In genomic region chr3:138095301-138095700, GRCm38 (mm10) we compare ENCODE assay signal across 11 mouse cellular contexts. TPM values are rescaled to one million over a fixed set of nuclear protein-coding genes. Genes with fewer than 3 reads are reported as not detected.
A peak's percentile ranks its signal among the peaks of the same experiment; 100 is the strongest.
DNase-seq lines count a peak whose midpoint lies in the region; ATAC-seq and TF ChIP-seq lines count a peak whose summit lies in the region.
"Had no signal": no experiment of that assay in that cellular context is flagged by ENCODE, and none has a peak within 500 bp of the region (broad histone marks: within the 10 kb centered on the region; RNA-seq: fewer than 3 reads in every experiment).

No protein-coding gene starts in this region.

- no peaks in the 10 kb centered on the region for H3K27me3 ChIP-seq in lung, embryonic 14.5 days (ENCODE audit: insufficient read depth, low read length)
- H3K27me3 ChIP-seq: limb, embryonic 15.5 days had no signal

- no peak overlapping the region for H3K4me3 ChIP-seq in lung, embryonic 14.5 days (ENCODE audit: low read depth, low read length)
- H3K4me3 ChIP-seq: limb, embryonic 15.5 days had no signal

- no peak for ATAC-seq in lung, embryonic 14.5 days (ENCODE audit: insufficient read depth)
- ATAC-seq in erythroblast, adult 5-6 weeks (replicated peaks; ENCODE audit: low FRiP score, poor library complexity, severe bottlenecking), result no peak

- no peak overlapping the region for H3K9ac ChIP-seq in lung, embryonic 14.5 days
- H3K9ac ChIP-seq: limb, embryonic 15.5 days had no signal

- H3K27ac ChIP-seq in lung, embryonic 14.5 days (ENCODE audit: low read depth), result no peak overlapping the region
- H3K27ac ChIP-seq: limb, embryonic 15.5 days had no signal

- peak; percentile 31 to 42 for DNase-seq in cerebellum, postnatal 10 days
- DNase-seq in cerebellum, adult 9-10 months, result no peak
- peak; percentile 43 for DNase-seq in lung, embryonic 14.5 days
- no peak for DNase-seq in lung, postnatal 25 days (ENCODE audit: low spot score)
- DNase-seq in layer of hippocampus, adult 11-12 months (ENCODE audit: low spot score), result peak; percentile 72
- peak; percentile 34 for DNase-seq in right cerebral cortex, postnatal 14 days
- DNase-seq in retina, postnatal 1 day, result no peak
- DNase-seq: cerebellum, adult 11 months had no signal

- H3K4me2 ChIP-seq in lung, embryonic 14.5 days, result no peak overlapping the region
- H3K4me2 ChIP-seq: limb, embryonic 15.5 days; midbrain, embryonic 11.5 days had no signal

- TF ChIP-seq CTCF in lung, embryonic 14.5 days (IDR thresholded peaks at IDR 0.05; ENCODE audit: low read depth), result no peak

- no peaks in the 10 kb centered on the region for H3K36me3 ChIP-seq in lung, embryonic 14.5 days (ENCODE audit: insufficient read depth)
- H3K36me3 ChIP-seq: limb, embryonic 15.5 days had no signal

- WGBS in lung, embryonic 14.5 days, result 61% methylated on average over 3 of the region's 3 CpGs

- H3K4me1 ChIP-seq in lung, embryonic 14.5 days (ENCODE audit: insufficient read depth), result peaks cover 14% of the 10 kb centered on the region
- H3K4me1 ChIP-seq: limb, embryonic 15.5 days had no signal

- no peaks in the 10 kb centered on the region for H3K9me3 ChIP-seq in lung, embryonic 14.5 days (ENCODE audit: low read depth, low read length)
- H3K9me3 ChIP-seq: limb, embryonic 15.5 days had no signal

RNA-seq across cellular contexts. Expression of gene Gm5105, which starts 28.1 kb away (rescaled TPM):
- polyA plus RNA-seq in lung, embryonic 14.5 days (2014; fragmentation: Nextera tagmentation; extraction: Ambion mirVana), result 0.19 TPM in 1 of 2 replicates, not detected in the other
- total RNA-seq in erythroblast, adult 5-6 weeks (2015; ENCODE audit: low replicate concordance), result not detected in 2 replicates
- total RNA-seq in erythroblast, adult 5-6 weeks (2017; ENCODE audit: low replicate concordance), result not detected in 2 replicates
- polyA plus RNA-seq: midbrain, embryonic 11.5 days had no signal

RNA-seq across cellular contexts. Expression of gene 1110002E22Rik, which starts 30.4 kb away (rescaled TPM):
- 0.21 and 0.31 TPM in 2 replicates for polyA plus RNA-seq in lung, embryonic 14.5 days (2014; fragmentation: Nextera tagmentation; extraction: Ambion mirVana)
- total RNA-seq in erythroblast, adult 5-6 weeks (2015; ENCODE audit: low replicate concordance), result not detected in 2 replicates
- total RNA-seq in erythroblast, adult 5-6 weeks (2017; ENCODE audit: low replicate concordance), result not detected in 2 replicates

RNA-seq across cellular contexts. Expression of gene Trmt10a, which starts 47.9 kb away (rescaled TPM):
- 13.8 and 14.2 TPM in 2 replicates for polyA plus RNA-seq in lung, embryonic 14.5 days (2014; fragmentation: Nextera tagmentation; extraction: Ambion mirVana)
- total RNA-seq in erythroblast, adult 5-6 weeks (2015; ENCODE audit: low replicate concordance), result 0.77 and 3.3 TPM in 2 replicates
- total RNA-seq in erythroblast, adult 5-6 weeks (2017; ENCODE audit: low replicate concordance), result 3.8 and 12.3 TPM in 2 replicates

RNA-seq across cellular contexts. Expression of gene Mttp, which starts 49.5 kb away (rescaled TPM):
- polyA plus RNA-seq in lung, embryonic 14.5 days (2014; fragmentation: Nextera tagmentation; extraction: Ambion mirVana), result 6.8 and 6.9 TPM in 2 replicates
- 0.77 and 1.3 TPM in 2 replicates for total RNA-seq in erythroblast, adult 5-6 weeks (2015; ENCODE audit: low replicate concordance)
- total RNA-seq in erythroblast, adult 5-6 weeks (2017; ENCODE audit: low replicate concordance), result 0.51 and 1.4 TPM in 2 replicates

Comparison
In these comparisons a context has a peak if more than half of its experiments do, and no peak if none do; other contexts are left out.
1. DNase-seq: peak in cerebellum, postnatal 10 days (2 of 2), lung, embryonic 14.5 days (single experiment), layer of hippocampus, adult 11-12 months (single experiment) and right cerebral cortex, postnatal 14 days (single experiment); none in cerebellum, adult 9-10 months (single experiment), lung, postnatal 25 days (single experiment) and retina, postnatal 1 day (single experiment).